Mouse (Mus musculus): Measurements from ENCODE around the gene Lyar. TPM values are rescaled to one million over a fixed set of nuclear protein-coding genes. Genes with fewer than 3 reads are reported as not detected.

The Lyar gene
- polyA plus RNA-seq, 1 experiment from 2014 or later = 42.1 TPM

- no peak for TF ChIP-seq CTCF (IDR thresholded peaks at IDR 0.05; ENCODE audit: low read depth)
- WGBS = 40% methylated on average over 2 of the region's 2 CpGs
- no peak for ATAC-seq
These were observed 25.3 kb upstream of the Lyar start for GRCm38 (mm10) chr5:38194946-38195345.

GRCm38 (mm10) chr5:38195941-38196340 is 24.3 kb upstream of the Lyar start:
- no peaks in the 10 kb centered on the region for H3K4me1 ChIP-seq (replicated peaks; ENCODE audit: control insufficient read depth, insufficient read depth, low read length)
- no peak for ATAC-seq
- H3K4me3 ChIP-seq (ENCODE audit: low read depth, low read length) = no peak overlapping the region
- H3K27me3 ChIP-seq (replicated peaks; ENCODE audit: control insufficient read depth, insufficient read depth, low read length) = no peaks in the 10 kb centered on the region
- H3K36me3 ChIP-seq (ENCODE audit: control insufficient read depth, insufficient read depth) = peaks cover 8% of the 10 kb centered on the region; the same call in 1 of the 2 replicates
- TF ChIP-seq CTCF (IDR thresholded peaks at IDR 0.05; ENCODE audit: low read depth) = no peak
- H3K4me2 ChIP-seq (replicated peaks; ENCODE audit: low read depth) = no peak overlapping the region
- no peaks in the 10 kb centered on the region for H3K9me3 ChIP-seq (ENCODE audit: control insufficient read depth)
- no peak overlapping the region for H3K27ac ChIP-seq (ENCODE audit: low read depth, low read length)
- H3K9ac ChIP-seq (ENCODE audit: low read depth, low read length) = no peak overlapping the region

More at GRCm38 (mm10) chr5:38194946-38195345, 25.3 kb upstream of the Lyar start:
- Histone ChIP-seq H3K4me2 (replicated peaks; ENCODE audit: low read depth) (no peak overlapping the region), H3K4me3 (ENCODE audit: low read depth, low read length) (no peak overlapping the region), H3K27me3 (replicated peaks; ENCODE audit: control insufficient read depth, insufficient read depth, low read length) (no peaks in the 10 kb centered on the region), H3K9ac (ENCODE audit: low read depth, low read length) (no peak overlapping the region), H3K36me3 (ENCODE audit: control insufficient read depth, insufficient read depth) (no peaks in the 10 kb centered on the region), H3K4me1 (replicated peaks; ENCODE audit: control insufficient read depth, insufficient read depth, low read length) (no peaks in the 10 kb centered on the region), H3K27ac (ENCODE audit: low read depth, low read length) (no peak overlapping the region), H3K9me3 (ENCODE audit: control insufficient read depth) (no peaks in the 10 kb centered on the region)

GRCm38 (mm10) chr5:38196821-38197481 is 23.3 kb upstream of the Lyar start:
- H3K9me3 ChIP-seq (ENCODE audit: control insufficient read depth) = no peaks in the 10 kb centered on the region
- ATAC-seq = no peak
- no peaks in the 10 kb centered on the region for H3K27me3 ChIP-seq (replicated peaks; ENCODE audit: control insufficient read depth, insufficient read depth, low read length)
- 65% methylated on average over 5 of the region's 5 CpGs for WGBS
- H3K9ac ChIP-seq (ENCODE audit: low read depth, low read length) = no peak overlapping the region
- H3K36me3 ChIP-seq (ENCODE audit: control insufficient read depth, insufficient read depth) = peaks cover 18% of the 10 kb centered on the region
- no peak for TF ChIP-seq CTCF (IDR thresholded peaks at IDR 0.05; ENCODE audit: low read depth)
- no peak overlapping the region for H3K4me3 ChIP-seq (ENCODE audit: low read depth, low read length)
- H3K4me1 ChIP-seq (replicated peaks; ENCODE audit: control insufficient read depth, insufficient read depth, low read length) = no peaks in the 10 kb centered on the region
- H3K4me2 ChIP-seq (replicated peaks; ENCODE audit: low read depth) = no peak overlapping the region
- H3K27ac ChIP-seq (ENCODE audit: low read depth, low read length) = no peak overlapping the region

- 15% methylated on average over 7 of the region's 7 CpGs for WGBS
- Histone ChIP-seq H3K4me3 (ENCODE audit: low read depth, low read length) (no peak overlapping the region), H3K27me3 (replicated peaks; ENCODE audit: control insufficient read depth, insufficient read depth, low read length) (no peaks in the 10 kb centered on the region), H3K9me3 (ENCODE audit: control insufficient read depth) (no peaks in the 10 kb centered on the region), H3K4me1 (replicated peaks; ENCODE audit: control insufficient read depth, insufficient read depth, low read length) (no peaks in the 10 kb centered on the region), H3K36me3 (ENCODE audit: control insufficient read depth, insufficient read depth) (peaks cover 23% of the 10 kb centered on the region), H3K27ac (ENCODE audit: low read depth, low read length) (no peak overlapping the region), H3K9ac (ENCODE audit: low read depth, low read length) (no peak overlapping the region), H3K4me2 (replicated peaks; ENCODE audit: low read depth) (no peak overlapping the region)
- TF ChIP-seq CTCF (IDR thresholded peaks at IDR 0.05; ENCODE audit: low read depth) = peak; percentile 95
- ATAC-seq = peak; percentile 60
These were observed 22.8 kb upstream of the Lyar start for GRCm38 (mm10) chr5:38197482-38197823.

GRCm38 (mm10) chr5:38199686-38200085 is 20.6 kb upstream of the Lyar start:
- H3K4me3 ChIP-seq (ENCODE audit: low read depth, low read length) = no peak overlapping the region
- peaks cover 44% of the 10 kb centered on the region for H3K36me3 ChIP-seq (ENCODE audit: control insufficient read depth, insufficient read depth)
- H3K4me2 ChIP-seq (replicated peaks; ENCODE audit: low read depth) = no peak overlapping the region
- H3K4me1 ChIP-seq (replicated peaks; ENCODE audit: control insufficient read depth, insufficient read depth, low read length) = no peaks in the 10 kb centered on the region
- no peak overlapping the region for H3K9ac ChIP-seq (ENCODE audit: low read depth, low read length)
- H3K9me3 ChIP-seq (ENCODE audit: control insufficient read depth) = no peaks in the 10 kb centered on the region
- TF ChIP-seq CTCF (IDR thresholded peaks at IDR 0.05; ENCODE audit: low read depth) = no peak
- ATAC-seq = no peak
- no peak overlapping the region for H3K27ac ChIP-seq (ENCODE audit: low read depth, low read length)
- H3K27me3 ChIP-seq (replicated peaks; ENCODE audit: control insufficient read depth, insufficient read depth, low read length) = no peaks in the 10 kb centered on the region
- WGBS = 92% methylated on average over 2 of the region's 2 CpGs

- Histone ChIP-seq H3K27me3 (replicated peaks; ENCODE audit: control insufficient read depth, insufficient read depth, low read length) (no peaks in the 10 kb centered on the region), H3K9me3 (ENCODE audit: control insufficient read depth) (no peaks in the 10 kb centered on the region), H3K9ac (ENCODE audit: low read depth, low read length) (no peak overlapping the region), H3K36me3 (ENCODE audit: control insufficient read depth, insufficient read depth) (peaks cover 68% of the 10 kb centered on the region), H3K4me2 (replicated peaks; ENCODE audit: low read depth) (no peak overlapping the region), H3K4me3 (ENCODE audit: low read depth, low read length) (no peak overlapping the region), H3K27ac (ENCODE audit: low read depth, low read length) (no peak overlapping the region), H3K4me1 (replicated peaks; ENCODE audit: control insufficient read depth, insufficient read depth, low read length) (no peaks in the 10 kb centered on the region)
- no peak for TF ChIP-seq CTCF (IDR thresholded peaks at IDR 0.05; ENCODE audit: low read depth)
- no peak for ATAC-seq
- 84% methylated on average over 7 of the region's 7 CpGs for WGBS
These were observed 15.0 kb upstream of the Lyar start for GRCm38 (mm10) chr5:38205303-38205726.

All from intestine, postnatal 0 days (tissue).